Mouse (Mus musculus) frontal cortex, postnatal 10 days (tissue): ENCODE measurements around the gene Cdh22.

Experiments
- DNase-seq, 2 experiments: peaks; one replicate each; pipeline ENCODE4 v3.0.0; 2022; ENCODE audit warnings: low spot score in 2 of 2, mixed read lengths in 1 of 2

Cdh22 gene

GRCm38 (mm10) chr2:165089470-165089869, 145.2 kb downstream of the Cdh22 start:
- no peak for DNase-seq

- DNase-seq: no peak
Observed at GRCm38 (mm10) chr2:165086634-165087033, 148.0 kb downstream of the Cdh22 start.

- no peak for DNase-seq
Observed at GRCm38 (mm10) chr2:165081257-165081656, 153.4 kb downstream of the Cdh22 start.

- DNase-seq: no peak
Observed at GRCm38 (mm10) chr2:165080657-165081056, 154.0 kb downstream of the Cdh22 start.

GRCm38 (mm10) chr2:165078605-165079004, 156.0 kb downstream of the Cdh22 start:
- DNase-seq: no peak

- no peak for DNase-seq
Observed at GRCm38 (mm10) chr2:165078045-165078444, 156.6 kb downstream of the Cdh22 start.

GRCm38 (mm10) chr2:165077055-165077454, 157.6 kb downstream of the Cdh22 start:
- no peak for DNase-seq

GRCm38 (mm10) chr2:165074937-165075336, 159.7 kb downstream of the Cdh22 start:
- DNase-seq: peak; percentile 53 to 78

- DNase-seq: no peak
Observed at GRCm38 (mm10) chr2:165074081-165074884, 160.4 kb downstream of the Cdh22 start.

- DNase-seq: no peak
Observed at GRCm38 (mm10) chr2:165073381-165073781, 161.3 kb downstream of the Cdh22 start.

- peak; percentile 52 to 64 for DNase-seq
Observed at GRCm38 (mm10) chr2:165070096-165070816, 164.4 kb downstream of the Cdh22 start.

- DNase-seq: no peak
Observed at GRCm38 (mm10) chr2:165068806-165069205, 165.8 kb downstream of the Cdh22 start.

- DNase-seq: peak; percentile 49 to 75
Observed at GRCm38 (mm10) chr2:165064489-165064888, 170.2 kb downstream of the Cdh22 start.

GRCm38 (mm10) chr2:165061638-165062433, 172.8 kb downstream of the Cdh22 start:
- no peak for DNase-seq
